Mouse (Mus musculus): ENCODE data around the gene Car2.

DNA sequence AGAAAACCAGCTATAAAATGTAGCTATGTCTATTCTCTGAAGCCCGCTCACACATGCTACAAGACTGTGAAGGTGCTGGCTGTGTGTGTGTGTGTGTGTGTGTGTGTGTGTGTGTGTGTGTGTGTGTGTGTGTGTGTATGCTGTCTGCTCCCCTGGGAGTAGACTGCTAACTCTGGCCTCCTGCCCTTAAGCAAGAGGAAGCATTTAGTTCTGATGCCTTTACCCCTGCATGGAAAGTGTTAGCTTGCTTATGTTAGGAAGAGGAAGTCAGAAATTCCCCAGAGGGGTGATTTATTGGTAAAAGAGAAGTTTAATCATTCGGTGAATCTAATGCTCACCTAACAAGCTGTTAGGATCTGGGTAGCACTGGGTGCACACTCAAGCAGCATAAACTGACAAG lies 5.8 kb upstream of the Car2 start:
- TF ChIP-seq POLR2A (IDR thresholded peaks at IDR 0.05; ENCODE audit: insufficient read depth, low read depth, low read length): no peak
- TF ChIP-seq CTCF (IDR thresholded peaks at IDR 0.05): no peak

Data from heart, adult 2 months (tissue).